Mouse (Mus musculus): Measurements from ENCODE around the gene Hnrnpul1.
"Not testable (repeated sequence)": the region's sequence is repeated elsewhere in the genome, so short reads cannot be mapped to it uniquely, and the experiment has no call there.

Gene Hnrnpul1

DNA sequence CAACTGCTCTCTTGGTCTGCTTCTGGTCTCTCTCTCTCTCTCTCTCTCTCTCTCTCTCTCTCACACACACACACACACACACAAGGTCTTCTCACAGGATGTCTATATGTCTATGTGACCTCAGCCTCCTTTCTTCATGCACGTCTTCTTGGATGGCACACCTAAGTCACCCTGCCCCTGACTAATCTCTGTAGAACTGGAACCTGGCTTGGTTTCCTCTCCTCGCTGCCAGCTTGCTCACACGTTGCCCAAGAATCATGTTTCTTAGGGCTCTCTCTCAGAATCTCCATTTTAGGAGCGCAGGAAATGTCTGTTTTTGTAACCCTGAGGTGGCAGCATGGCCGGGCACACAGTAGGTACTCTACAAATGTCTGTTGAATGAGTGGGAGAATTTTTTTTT lies 25.5 kb upstream of the Hnrnpul1 start:
- no peak for DNase-seq

- DNase-seq: no peak
These were observed 13.7 kb upstream of the Hnrnpul1 start for GRCm38 (mm10) chr7:25768229-25768628.

DNA sequence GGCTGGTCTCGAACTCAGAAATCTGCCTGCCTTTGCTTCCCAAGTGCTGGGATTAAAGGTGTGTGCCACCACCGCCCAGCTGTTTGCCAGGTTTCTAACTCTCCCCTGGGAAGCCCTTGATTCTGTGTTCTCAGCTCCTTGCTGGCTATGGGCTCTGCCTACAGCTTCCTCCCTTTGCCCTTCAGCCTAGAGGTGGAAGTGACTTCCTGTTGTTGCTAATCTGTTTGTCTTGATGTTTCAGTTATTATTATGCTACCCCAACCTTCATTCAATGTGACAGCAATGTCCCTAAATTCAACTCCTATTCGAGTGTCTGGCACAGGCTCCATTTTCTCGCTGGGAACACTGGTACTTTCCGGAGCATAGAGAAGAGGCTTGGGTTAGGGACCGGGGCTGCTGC lies 11.6 kb upstream of the Hnrnpul1 start:
- DNase-seq: no peak

DNA sequence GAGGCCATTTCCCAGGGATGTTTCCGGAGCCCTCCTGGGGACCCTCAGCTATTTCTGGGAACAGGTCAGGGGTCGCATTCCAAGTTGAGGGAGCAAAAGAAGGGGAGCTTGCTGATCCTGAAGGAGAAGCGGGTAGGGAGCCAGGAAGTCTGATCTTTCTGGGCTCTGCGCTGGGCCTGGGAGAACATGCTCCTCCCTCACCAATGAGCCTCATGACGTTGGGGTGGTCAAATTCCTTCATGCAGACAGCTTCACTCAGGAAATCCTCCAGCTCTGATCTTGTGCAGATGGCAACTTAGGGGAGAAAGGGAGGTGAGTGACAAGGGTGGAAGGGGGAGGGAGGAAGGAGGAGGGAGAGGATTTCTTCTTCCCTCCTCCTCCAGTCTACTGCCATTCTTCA lies 9.7 kb upstream of the Hnrnpul1 start:
- peak; percentile 25 for DNase-seq

- DNase-seq: peak; percentile 34
These were observed 9.1 kb upstream of the Hnrnpul1 start for GRCm38 (mm10) chr7:25763678-25764077.

GRCm38 (mm10) chr7:25761354-25761753 lies 6.8 kb upstream of the Hnrnpul1 start:
- DNase-seq: no peak

GRCm38 (mm10) chr7:25756011-25756410 lies 1.5 kb upstream of the Hnrnpul1 start:
- peak; percentile 93 for DNase-seq

- DNase-seq: no peak
These were observed 894 bp upstream of the Hnrnpul1 start for GRCm38 (mm10) chr7:25755468-25755833.

- no peak for DNase-seq
These were observed 169 bp downstream of the Hnrnpul1 start for GRCm38 (mm10) chr7:25754439-25754737.

- DNase-seq: peak; percentile 32
These were observed 716 bp downstream of the Hnrnpul1 start for GRCm38 (mm10) chr7:25753643-25754438.

DNA sequence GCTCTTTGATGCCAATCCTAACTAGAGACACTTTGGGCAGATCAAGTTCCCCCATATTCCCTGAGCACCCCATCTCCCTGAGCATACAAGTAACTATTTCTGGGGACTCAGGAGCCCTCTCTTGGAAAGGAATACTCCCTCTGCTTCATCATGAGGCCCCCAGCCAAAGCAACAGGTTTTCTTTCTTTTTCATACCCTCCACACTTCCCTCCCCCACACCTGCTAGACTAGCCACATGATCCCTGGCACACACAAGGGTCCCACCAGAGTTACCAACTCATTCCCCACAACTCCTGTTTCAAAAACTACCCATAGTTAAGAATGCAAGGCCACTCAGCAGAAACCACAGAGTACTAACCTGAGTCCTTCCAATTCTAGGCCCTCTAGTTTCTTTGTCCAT lies 1.5 kb downstream of the Hnrnpul1 start:
- no peak for DNase-seq

DNA sequence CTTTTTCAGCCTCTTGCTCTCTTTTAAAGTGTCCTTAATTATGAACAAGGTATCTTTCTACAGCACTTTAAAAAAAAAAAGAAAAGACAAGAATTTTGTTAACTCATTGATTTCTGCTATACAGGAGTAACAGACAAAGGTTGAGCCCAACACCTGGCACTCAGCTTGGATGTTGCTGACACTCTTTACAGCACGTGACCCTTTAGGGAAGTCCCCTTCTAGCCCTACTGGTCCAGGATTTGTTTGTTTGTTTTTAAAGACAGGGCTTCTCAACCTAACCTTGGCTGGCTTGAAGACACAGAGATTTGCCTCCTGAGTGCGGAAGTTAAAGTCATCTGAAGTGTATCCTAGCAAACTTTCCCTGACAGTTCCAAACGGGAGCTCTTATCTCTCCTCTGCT lies 7.7 kb downstream of the Hnrnpul1 start:
- no peak for DNase-seq

GRCm38 (mm10) chr7:25738277-25738676 lies 16.3 kb downstream of the Hnrnpul1 start:
- DNase-seq: no peak

GRCm38 (mm10) chr7:25736920-25737319 lies 17.6 kb downstream of the Hnrnpul1 start:
- DNase-seq: no peak

DNA sequence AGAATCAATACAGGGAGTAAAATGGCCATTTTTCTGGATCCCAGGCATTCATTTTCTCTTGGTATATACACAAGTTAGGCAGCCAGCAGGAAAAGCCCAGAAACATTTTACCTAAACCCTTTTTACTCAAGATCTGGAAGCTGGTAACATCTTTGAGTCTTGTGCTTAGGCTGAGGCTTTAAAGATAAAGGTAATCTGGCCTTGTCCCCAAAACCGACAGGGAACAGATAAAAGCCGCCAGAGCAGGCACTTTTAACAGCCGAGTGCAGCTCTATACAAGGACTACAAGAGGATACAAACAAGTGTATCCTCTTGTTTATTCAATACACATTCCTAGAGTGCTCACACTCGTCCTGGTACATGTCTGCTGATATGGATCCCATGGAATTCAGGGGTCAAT lies 19.6 kb downstream of the Hnrnpul1 start:
- no peak for DNase-seq

DNA sequence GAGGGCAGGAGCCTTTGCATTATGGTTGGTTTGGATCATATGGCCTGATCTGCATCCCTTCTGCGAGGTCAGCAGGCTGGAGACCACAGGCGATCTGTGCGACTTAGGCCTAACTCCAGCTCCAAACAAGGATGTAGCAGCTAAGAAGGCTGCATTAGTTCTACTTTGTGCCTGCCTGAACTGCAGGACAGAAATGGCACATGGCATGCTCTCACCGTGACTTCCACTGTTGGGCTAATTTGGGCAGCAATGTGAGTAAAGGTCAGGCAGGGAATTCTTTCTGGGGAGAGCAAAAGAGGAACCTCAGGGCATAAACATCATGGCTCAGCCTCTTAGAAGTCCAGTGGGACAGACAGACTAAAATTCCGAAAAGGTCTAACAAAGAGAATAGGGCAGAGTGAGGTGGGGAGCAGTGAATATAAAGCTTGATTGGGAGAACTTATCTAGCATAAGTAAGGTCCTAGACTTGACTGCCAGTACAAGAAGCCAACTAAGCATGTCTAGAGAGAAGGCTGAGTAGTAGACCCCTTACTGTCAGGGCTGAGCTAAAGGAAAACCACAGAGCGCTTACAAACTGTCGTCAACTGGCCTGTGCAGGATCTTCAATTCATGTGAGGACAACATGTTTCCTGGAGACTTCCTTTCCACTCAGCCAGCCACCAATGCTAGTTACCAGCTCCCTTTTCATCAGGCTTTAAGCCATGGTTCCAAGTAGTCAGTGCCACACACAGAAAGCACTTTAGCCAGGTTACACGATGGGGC lies 23.1 kb downstream of the Hnrnpul1 start:
- no peak for DNase-seq

- DNase-seq: no peak
These were observed 24.7 kb downstream of the Hnrnpul1 start for GRCm38 (mm10) chr7:25729862-25730261.

GRCm38 (mm10) chr7:25729396-25729795 lies 25.2 kb downstream of the Hnrnpul1 start:
- DNase-seq: no peak

- DNase-seq: no peak
These were observed 26.8 kb downstream of the Hnrnpul1 start for GRCm38 (mm10) chr7:25727800-25728199.

DNA sequence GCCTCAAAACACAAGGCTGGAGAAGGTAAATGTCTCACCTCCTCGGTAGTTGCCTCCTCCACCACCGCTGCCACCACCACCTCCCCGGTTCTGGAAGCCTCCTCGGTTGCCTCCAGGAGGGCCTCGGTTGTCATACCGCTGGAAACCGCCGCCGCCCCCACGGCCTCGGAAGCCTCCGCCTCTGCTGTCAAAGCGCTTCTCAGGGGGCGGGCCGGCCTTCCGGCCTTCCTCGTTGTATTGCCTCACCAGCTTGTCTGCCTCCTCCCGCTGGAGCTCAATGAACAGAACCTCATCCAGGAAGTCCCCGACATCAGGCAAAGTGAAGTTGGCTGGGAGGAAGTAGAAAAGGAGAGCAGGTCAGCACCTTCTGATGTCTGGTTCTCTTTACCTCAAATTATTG lies 28.7 kb downstream of the Hnrnpul1 start:
- DNase-seq: no peak

GRCm38 (mm10) chr7:25721776-25722175 lies 32.8 kb downstream of the Hnrnpul1 start:
- DNase-seq: not testable (repeated sequence)

- DNase-seq: no peak
These were observed 33.8 kb downstream of the Hnrnpul1 start for GRCm38 (mm10) chr7:25720760-25721159.

- DNase-seq: peak; percentile 72
These were observed 34.6 kb downstream of the Hnrnpul1 start for GRCm38 (mm10) chr7:25719761-25720610.
